Mouse (Mus musculus) kidney, adult 8-10 months (tissue): Measurements from ENCODE around the gene Gm14327.
"Not testable (repeated sequence)": the region's sequence is repeated elsewhere in the genome, so short reads cannot be mapped to it uniquely, and the experiment has no call there.

Experiments used
- DNase-seq, 2 experiments: peaks; one replicate each; pipeline ENCODE4 v3.0.0; 2022

Gene Gm14327

GRCm38 (mm10) chr2:177897046-177897578, at the start of gene Gm14327:
Gene Gm14327, plus strand, starts transcription at chr2:177897096.
- not testable (repeated sequence) for DNase-seq

GRCm38 (mm10) chr2:177862254-177862653, 34.6 kb upstream of the Gm14327 start:
- DNase-seq = not testable (repeated sequence)

- DNase-seq = not testable (repeated sequence)
Observed at GRCm38 (mm10) chr2:177887743-177888142, 9.2 kb upstream of the Gm14327 start.

- DNase-seq = not testable (repeated sequence)
Observed at GRCm38 (mm10) chr2:177898171-177898570, 1.3 kb downstream of the Gm14327 start.

GRCm38 (mm10) chr2:177903276-177903675, 6.4 kb downstream of the Gm14327 start:
- not testable (repeated sequence) for DNase-seq

- not testable (repeated sequence) for DNase-seq
Observed at GRCm38 (mm10) chr2:177925563-177926103, 28.7 kb downstream of the Gm14327 start, which contains the start of gene Zfp972. Gene Zfp972, minus strand, starts transcription at chr2:177925613.
